Mouse (Mus musculus) ES-E14 (cell line): Measurements from ENCODE around the gene BC024978.

Source experiments
- CHD2 ChIP-seq: IDR thresholded peaks from 2 replicates; pipeline ENCODE4 v1.6.1; 2014; ENCODE audit warnings: mild to moderate bottlenecking, low read depth, low read length, inconsistent platforms
- HCFC1 ChIP-seq: IDR thresholded peaks from 2 replicates; pipeline ENCODE4 v1.6.1; 2012; ENCODE audit warnings: low read length, inconsistent platforms, borderline replicate concordance; ENCODE audit not compliant: insufficient read depth
- MAFK ChIP-seq: IDR thresholded peaks from 2 replicates; pipeline ENCODE4 v1.6.1; 2014; ENCODE audit warnings: mild to moderate bottlenecking, low read depth, low read length, inconsistent platforms; ENCODE audit not compliant: insufficient read depth
- ZC3H11A ChIP-seq: IDR thresholded peaks from 2 replicates; pipeline ENCODE4 v1.6.1; 2012; ENCODE audit warnings: low read depth, mild to moderate bottlenecking, inconsistent platforms, low read length, borderline replicate concordance
- ZNF384 ChIP-seq: IDR thresholded peaks from 2 replicates; pipeline ENCODE4 v1.6.1; 2012; ENCODE audit warnings: low read depth, low read length, inconsistent platforms

DNA sequence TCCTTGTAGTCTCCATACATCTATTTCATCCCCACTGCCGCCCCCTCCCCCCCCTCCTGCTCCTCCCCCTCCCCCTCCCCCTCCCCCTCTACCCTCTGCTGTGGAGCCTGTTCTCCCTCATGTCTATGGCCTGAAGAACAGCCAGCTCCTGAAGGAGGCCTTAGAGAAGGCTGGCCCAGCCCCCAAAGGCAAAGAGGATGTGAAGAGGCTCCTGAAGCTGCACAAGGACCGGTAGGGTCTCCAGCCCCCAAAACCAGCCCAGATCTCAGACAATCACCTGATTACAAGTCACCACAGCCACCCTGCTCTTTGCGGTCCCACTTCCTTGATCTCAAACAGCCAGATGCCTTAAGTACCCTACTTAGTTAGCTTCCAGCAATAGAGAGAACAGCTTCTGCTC is 1.6 kb downstream of the BC024978 start:
- no peak for TF ChIP-seq CHD2
- no peak for TF ChIP-seq ZNF384
- TF ChIP-seq MAFK: no peak
- no peak for TF ChIP-seq ZC3H11A
- no peak for TF ChIP-seq HCFC1
